Mouse (Mus musculus): ENCODE measurements at regions not wholly inside any gene's neighbourhood (a gene's known extent, or its start where the extent isn't known, plus 50 kb on each side); places are given as distances from the start of the nearest gene placed in this dataset.

DNA sequence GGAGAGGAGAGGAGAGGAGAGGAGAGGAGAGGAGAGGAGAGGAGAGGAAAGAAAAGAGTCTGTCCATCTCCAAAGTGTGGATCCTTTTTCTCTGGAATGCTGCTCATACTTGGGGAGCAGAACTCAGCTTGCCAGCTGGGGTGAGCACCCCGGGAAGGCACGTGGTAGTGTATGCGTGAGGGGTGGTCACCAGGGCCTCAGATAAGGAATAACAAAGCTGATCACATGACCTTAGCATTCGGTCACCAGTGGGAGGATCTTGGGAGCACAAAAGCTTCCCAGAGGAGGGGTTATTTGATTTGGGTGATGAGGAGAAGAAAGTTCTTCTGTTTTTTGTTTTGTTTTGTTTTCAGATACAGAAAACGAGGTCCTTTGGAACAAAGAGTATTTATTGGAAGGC, 69.4 kb upstream of the Tle3 start:
- H3K36me3 ChIP-seq (ENCODE audit: control insufficient read depth, insufficient read depth, low read length, poor library complexity, severe bottlenecking) = no peaks in the 10 kb centered on the region
- no peak for DNase-seq (ENCODE audit: low read depth, low spot score)
- no peaks in the 10 kb centered on the region for H3K27me3 ChIP-seq (ENCODE audit: control insufficient read depth, insufficient read depth, low read length, poor library complexity, severe bottlenecking)

DNA sequence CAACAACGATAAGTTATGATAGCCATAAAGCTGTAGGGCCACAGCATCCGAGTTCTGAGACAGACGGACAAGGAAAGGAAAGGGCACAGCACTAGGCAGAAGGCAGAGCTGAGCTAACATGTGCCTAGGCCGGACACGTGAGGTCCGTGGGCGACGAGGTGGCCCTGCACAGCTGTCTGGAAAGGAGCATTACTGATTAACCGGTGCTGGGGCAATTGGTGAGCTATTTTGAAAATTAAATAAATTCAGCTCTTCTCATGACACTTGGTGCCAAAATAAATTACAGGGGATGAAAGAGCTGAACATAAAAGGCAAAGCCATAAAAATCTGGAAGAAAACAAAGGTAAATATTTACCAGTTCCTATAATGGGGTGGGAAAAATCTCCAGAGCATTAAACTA, 65.9 kb upstream of the Tle3 start:
- Histone ChIP-seq H3K27me3 (ENCODE audit: control insufficient read depth, insufficient read depth, low read length, poor library complexity, severe bottlenecking) (no peaks in the 10 kb centered on the region), H3K36me3 (ENCODE audit: control insufficient read depth, insufficient read depth, low read length, poor library complexity, severe bottlenecking) (no peaks in the 10 kb centered on the region)
- no peak for DNase-seq (ENCODE audit: low read depth, low spot score)

DNA sequence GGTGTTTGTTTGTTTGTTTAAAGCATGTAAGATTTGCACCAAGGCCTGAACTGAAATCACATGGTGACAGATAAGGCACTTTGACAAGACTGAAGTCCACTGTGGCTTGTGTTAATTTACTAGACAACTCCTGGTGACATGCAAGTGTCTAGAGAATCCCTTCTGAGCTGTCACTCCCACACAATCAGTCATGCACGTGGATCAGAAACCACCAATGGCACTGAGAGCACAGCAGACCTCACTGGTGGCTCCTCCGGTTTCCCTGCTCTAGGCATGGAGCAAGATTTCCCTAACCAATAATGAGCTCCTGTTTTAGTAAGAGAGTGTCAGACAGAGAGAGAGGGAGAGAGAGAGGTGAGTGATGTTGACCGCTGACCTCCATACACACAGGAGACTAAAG, 63.1 kb upstream of the Tle3 start:
- H3K36me3 ChIP-seq (ENCODE audit: control insufficient read depth, insufficient read depth, low read length, poor library complexity, severe bottlenecking) = no peaks in the 10 kb centered on the region
- no peak for DNase-seq (ENCODE audit: low read depth, low spot score)
- H3K27me3 ChIP-seq (ENCODE audit: control insufficient read depth, insufficient read depth, low read length, poor library complexity, severe bottlenecking) = no peaks in the 10 kb centered on the region

DNA sequence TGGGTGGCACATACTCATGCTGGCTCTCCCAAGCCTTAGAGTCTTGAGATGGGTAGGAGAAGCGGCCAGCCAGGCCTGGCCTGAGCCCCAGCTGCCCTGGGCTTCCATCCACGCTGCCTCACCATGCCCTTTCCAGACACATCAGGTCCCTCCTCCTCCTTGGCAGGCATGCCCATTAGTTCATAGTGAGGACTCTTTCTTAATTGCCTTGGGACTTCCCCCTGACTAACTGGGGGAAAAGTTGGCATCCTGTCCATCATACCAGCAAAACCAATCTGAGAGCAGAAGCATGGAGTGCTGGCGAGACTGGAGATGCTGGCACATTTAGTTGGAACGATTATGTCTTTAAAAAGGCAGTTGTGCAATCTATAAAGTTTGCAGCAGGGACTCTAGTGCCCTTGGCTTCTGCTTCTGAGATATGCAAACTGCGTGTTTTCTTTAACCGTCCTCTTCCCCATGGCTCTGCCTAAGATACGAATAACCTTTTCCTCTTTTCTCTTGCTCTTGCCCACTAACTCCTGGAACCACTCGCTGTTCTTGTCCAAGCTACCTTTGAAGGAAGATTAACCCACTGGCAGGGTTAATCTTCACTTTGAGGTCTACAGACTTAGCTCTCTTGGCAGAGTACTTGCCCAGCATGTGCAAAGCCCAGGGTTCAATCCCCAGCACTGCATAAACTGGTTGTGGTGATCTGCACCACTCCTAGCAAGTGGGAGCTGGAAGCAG, 62.2 kb upstream of the Tle3 start:
- DNase-seq (ENCODE audit: low read depth, low spot score) = no peak
- Histone ChIP-seq H3K27me3 (ENCODE audit: control insufficient read depth, insufficient read depth, low read length, poor library complexity, severe bottlenecking) (no peaks in the 10 kb centered on the region), H3K36me3 (ENCODE audit: control insufficient read depth, insufficient read depth, low read length, poor library complexity, severe bottlenecking) (no peaks in the 10 kb centered on the region)

DNA sequence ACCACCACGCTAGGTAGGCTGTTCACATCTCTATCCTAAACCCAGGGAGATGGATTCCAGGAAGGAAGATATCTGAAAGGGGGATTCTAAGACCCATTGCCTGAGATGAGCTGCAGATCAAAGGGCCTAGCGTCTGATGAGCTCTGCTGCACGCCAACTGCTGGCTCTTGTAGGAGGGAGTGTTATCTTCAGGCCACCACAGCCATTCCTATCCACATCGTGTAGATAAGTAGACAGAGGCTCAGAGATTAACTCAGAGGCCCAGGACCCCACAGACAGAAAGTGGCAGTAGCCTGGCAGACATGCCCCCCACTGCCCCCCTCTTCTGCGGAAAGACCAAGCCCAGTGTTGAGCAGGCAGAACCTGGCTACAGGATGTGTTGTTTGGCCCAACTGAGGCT, 61.6 kb upstream of the Tle3 start:
- DNase-seq (ENCODE audit: low read depth, low spot score) = no peak

DNA sequence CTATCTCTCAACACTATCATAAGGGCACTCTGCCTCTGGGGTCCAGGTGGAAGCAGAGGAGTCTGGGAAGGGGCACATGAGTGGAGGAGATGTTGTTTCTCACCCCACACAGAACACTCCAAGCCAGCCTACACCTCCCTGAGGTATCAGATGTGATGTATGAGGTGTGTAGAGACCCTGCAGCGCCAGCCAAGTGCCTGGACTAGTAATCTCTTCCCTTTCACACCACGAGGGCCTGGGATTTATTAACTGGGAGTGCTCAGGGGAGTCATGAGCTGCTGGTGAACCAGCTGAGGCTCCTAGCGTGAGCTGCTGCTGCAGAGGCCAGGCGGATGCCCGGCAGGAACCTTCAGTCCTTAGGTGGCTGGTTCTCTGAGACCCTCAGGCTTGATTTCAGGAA, 60.6 kb upstream of the Tle3 start:
- no peak for DNase-seq (ENCODE audit: low read depth, low spot score)
- H3K27me3 ChIP-seq (ENCODE audit: control insufficient read depth, insufficient read depth, low read length, poor library complexity, severe bottlenecking) = no peaks in the 10 kb centered on the region

More for the DNA sequence above, 61.6 kb upstream of the Tle3 start:
- Histone ChIP-seq H3K36me3 (ENCODE audit: control insufficient read depth, insufficient read depth, low read length, poor library complexity, severe bottlenecking) (no peaks in the 10 kb centered on the region), H3K27me3 (ENCODE audit: control insufficient read depth, insufficient read depth, low read length, poor library complexity, severe bottlenecking) (no peaks in the 10 kb centered on the region)

DNA sequence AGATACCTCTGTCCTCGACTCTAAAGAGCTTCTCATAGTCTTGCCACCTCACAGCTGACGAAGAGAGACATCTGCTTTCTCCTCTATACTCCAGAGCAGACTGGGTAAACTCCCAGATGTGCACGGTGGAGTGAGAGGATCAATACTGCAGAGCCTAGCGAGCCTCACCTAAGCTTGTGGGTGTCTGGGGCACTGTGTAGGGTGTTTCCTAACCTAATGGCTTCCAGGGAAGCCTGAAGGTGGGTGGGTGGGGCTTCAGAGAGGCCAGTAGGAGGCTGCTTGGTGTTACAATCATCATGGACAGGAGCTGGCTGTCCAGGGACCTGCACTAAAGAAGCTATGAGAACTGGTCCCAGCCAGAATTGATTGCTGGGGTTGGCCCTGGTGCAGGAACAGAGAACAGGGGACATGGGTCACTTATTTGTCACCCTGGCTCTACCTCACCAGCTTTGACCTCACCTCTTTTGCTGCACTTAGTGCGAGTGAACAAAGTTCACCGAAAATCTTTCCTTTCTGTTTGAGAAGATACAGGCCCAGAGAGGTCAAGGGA, 57.5 kb upstream of the Tle3 start:
- DNase-seq (ENCODE audit: low read depth, low spot score) = no peak
- H3K36me3 ChIP-seq (ENCODE audit: control insufficient read depth, insufficient read depth, low read length, poor library complexity, severe bottlenecking) = no peaks in the 10 kb centered on the region
- no peaks in the 10 kb centered on the region for H3K27me3 ChIP-seq (ENCODE audit: control insufficient read depth, insufficient read depth, low read length, poor library complexity, severe bottlenecking)

More for the DNA sequence above, 60.6 kb upstream of the Tle3 start:
- H3K36me3 ChIP-seq (ENCODE audit: control insufficient read depth, insufficient read depth, low read length, poor library complexity, severe bottlenecking) = no peaks in the 10 kb centered on the region

DNA sequence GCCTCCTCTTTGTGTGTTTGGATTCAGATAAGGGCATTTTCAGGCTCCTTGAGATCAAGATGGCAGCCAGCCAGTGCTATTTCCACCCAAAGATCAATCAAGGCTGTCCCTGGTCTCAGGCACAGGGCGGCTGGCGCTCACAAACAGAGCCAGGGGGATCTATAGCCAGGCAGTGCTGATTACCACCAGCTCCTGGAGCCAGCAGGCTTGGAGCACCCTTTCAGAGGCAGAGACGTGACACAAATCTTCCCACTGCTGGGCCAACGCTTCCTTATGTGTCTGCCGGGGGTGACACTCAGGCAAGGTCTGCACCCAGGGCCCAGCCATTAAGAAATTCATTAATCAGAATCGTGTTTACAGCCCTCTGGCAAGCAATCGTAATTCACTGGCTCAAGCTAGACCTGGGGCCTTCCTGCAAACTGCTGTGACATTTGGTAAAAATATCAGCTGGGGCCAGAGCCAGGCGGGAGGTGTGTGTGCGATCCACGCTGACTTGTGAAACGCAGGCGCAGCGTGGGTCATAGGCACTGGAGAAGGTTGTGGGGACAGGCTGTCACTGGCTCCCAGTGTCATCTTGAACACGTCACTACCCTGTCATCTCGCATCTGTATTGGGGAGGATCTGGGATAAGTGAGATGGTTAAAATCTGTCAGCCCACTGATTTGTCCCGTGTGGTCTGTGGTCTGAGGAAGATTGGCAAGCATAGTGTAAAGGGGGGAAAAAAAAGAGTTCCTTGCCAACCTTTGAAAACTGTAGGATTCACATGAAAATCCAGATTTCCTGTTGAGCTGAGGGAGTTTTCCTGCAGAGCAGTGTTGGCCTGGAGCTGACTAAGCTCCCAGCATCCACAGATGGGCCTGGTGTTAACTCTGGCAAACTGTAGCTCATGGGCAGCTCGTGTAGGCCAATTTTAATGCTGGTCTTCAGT, 56.5 kb upstream of the Tle3 start:
- Histone ChIP-seq H3K27me3 (ENCODE audit: control insufficient read depth, insufficient read depth, low read length, poor library complexity, severe bottlenecking) (no peaks in the 10 kb centered on the region), H3K36me3 (ENCODE audit: control insufficient read depth, insufficient read depth, low read length, poor library complexity, severe bottlenecking) (no peaks in the 10 kb centered on the region; the same call in 1 of the 2 replicates)
- no peak for DNase-seq (ENCODE audit: low read depth, low spot score)

DNA sequence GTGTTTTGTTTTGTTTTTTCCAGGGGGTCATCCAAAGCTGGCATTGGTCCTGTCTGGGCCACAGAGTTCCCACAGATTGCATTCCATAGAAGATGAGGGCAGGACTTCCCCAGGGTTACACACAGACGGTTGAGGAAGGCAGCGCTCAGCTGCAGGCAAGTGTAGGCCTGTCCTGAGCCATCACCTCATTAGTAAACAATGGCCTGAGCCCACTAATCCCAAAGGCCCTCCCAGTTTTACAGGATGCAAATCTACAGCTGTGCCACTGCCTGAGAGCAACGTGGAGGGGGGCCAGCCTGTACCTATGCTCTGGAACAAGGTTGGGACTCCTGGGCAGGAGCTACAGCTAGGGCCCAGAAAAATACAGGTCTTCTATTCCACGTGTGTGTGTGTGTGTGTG, 55.7 kb upstream of the Tle3 start:
- no peak for DNase-seq (ENCODE audit: low read depth, low spot score)
- H3K27me3 ChIP-seq (ENCODE audit: control insufficient read depth, insufficient read depth, low read length, poor library complexity, severe bottlenecking) = no peaks in the 10 kb centered on the region
- H3K36me3 ChIP-seq (ENCODE audit: control insufficient read depth, insufficient read depth, low read length, poor library complexity, severe bottlenecking) = no peaks in the 10 kb centered on the region; the same call in 1 of the 2 replicates

DNA sequence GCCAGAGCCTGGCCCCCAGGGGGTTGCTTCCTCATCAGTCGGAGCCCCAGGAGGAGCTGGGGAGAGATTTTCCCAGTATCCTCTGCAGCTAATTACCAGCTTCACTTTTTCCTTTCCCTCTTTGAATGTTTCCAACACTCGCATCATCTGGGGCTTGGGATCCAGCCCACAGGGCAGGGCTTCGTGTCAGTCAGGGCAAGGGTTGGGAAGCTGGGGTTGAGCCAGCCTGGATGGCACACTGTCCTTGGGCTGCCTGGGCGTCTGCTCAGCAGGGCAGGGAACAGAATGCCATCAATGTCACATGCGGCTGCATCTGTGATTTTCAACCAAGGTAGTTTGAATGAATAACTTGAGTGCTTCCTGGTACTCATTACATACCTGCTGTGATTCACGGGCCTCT, 52.4 kb upstream of the Tle3 start:
- no peak for DNase-seq (ENCODE audit: low read depth, low spot score)
- Histone ChIP-seq H3K36me3 (ENCODE audit: control insufficient read depth, insufficient read depth, low read length, poor library complexity, severe bottlenecking) (no peaks in the 10 kb centered on the region; the same call in 1 of the 2 replicates), H3K27me3 (ENCODE audit: control insufficient read depth, insufficient read depth, low read length, poor library complexity, severe bottlenecking) (no peaks in the 10 kb centered on the region)

DNA sequence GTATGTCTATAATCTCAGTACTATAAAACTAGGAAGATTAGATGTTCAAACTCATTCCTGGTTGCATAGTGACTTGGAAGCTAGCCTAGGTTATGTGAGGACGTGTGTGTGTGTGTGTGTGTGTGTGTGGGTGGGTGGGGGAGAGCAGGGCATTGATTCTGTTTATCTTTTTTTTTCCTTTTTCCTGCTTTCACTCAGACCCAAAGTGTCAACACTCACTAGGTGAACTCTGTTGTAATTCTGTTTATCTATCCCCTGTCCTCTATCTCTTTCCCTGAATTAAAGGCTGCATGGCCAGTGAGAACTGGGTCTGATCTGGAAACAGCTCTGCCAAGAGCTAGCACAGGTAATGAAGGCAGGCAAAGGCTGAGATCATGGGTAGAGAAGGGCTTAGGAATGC, 50.9 kb upstream of the Tle3 start:
- no peak for DNase-seq (ENCODE audit: low read depth, low spot score)
- no peaks in the 10 kb centered on the region for H3K27me3 ChIP-seq (ENCODE audit: control insufficient read depth, insufficient read depth, low read length, poor library complexity, severe bottlenecking)
- H3K36me3 ChIP-seq (ENCODE audit: control insufficient read depth, insufficient read depth, low read length, poor library complexity, severe bottlenecking) = no peaks in the 10 kb centered on the region; the same call in 1 of the 2 replicates

DNA sequence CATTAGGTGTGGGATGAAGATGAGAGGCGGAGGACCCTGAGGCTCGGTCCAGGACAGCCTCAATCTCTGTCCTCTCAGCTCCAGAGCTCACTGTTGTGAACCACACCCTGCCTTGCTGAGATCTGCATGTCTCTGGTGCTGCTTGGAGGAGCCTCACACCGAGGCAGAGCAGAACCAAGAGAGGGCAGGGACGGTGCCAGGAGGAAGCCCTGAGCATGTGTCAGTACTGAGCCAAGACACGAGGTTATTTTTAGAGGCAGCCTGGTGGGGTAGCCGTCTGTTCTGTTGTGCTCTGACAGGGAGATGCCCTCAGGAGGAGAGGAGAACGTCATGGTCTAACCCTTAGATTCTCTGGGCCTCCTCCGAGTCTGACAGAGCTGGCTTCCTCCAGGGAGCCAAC, 50.3 kb upstream of the Tle3 start:
- Histone ChIP-seq H3K36me3 (ENCODE audit: control insufficient read depth, insufficient read depth, low read length, poor library complexity, severe bottlenecking) (no peaks in the 10 kb centered on the region; the same call in 1 of the 2 replicates), H3K27me3 (ENCODE audit: control insufficient read depth, insufficient read depth, low read length, poor library complexity, severe bottlenecking) (no peaks in the 10 kb centered on the region)
- DNase-seq (ENCODE audit: low read depth, low spot score) = no peak

DNA sequence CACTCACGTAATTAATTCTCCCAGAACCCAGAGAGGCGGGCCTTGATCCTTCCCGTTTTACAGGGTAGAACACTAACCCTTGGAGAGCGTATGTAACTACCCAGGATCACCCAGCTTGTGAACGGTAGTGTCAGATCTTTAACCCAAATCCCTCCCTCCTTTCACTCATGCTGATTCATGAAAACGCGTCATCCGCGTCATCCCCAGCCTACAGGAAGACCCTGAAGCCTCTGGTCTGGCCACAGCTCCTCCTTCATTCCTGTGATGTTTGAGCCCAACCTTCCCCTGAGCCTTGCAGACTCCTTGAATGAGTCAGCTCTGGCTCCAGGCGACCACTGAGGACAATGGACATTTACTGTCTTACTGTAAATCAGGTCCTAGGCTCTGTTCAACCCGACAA, 49.8 kb upstream of the Tle3 start:
- DNase-seq (ENCODE audit: low read depth, low spot score) = no peak
- no peaks in the 10 kb centered on the region for H3K27me3 ChIP-seq (ENCODE audit: control insufficient read depth, insufficient read depth, low read length, poor library complexity, severe bottlenecking)
- no peaks in the 10 kb centered on the region; the same call in 1 of the 2 replicates for H3K36me3 ChIP-seq (ENCODE audit: control insufficient read depth, insufficient read depth, low read length, poor library complexity, severe bottlenecking)

Measured in splenic B cell, adult 2 months (primary cell).